ENCODE assay signal across 7 mouse cellular contexts in the genomic region with DNA sequence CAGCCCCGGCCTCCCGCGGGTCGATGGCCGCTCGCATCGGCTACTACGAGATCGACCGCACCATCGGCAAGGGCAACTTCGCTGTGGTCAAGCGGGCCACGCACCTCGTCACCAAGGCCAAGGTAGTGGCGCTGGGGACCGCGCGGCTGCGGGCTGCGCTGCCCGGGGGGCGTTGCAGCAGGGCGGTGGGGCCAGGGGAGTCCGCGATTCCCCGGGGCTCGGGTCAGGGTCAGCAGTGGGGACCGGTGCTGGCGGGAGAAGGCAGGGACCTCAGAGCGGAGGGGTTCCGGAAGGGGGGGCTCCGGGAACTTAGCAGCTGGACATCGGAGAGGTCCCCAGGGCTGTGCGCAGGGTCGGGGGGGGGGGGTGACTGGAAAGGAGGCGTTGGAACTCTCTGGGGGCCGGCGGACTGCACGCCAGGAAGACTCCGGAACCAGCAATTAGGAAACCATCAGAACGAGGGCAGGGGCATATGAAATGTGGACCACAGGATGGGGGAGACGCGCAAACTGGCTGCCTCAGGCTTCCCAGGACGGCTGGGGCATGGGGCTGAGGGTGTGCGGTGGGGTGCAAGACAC. TPM values are rescaled to one million over a fixed set of nuclear protein-coding genes. Genes with fewer than 3 reads are reported as not detected.
DNase-seq lines count a peak whose midpoint lies in the region; ATAC-seq and TF ChIP-seq lines count a peak whose summit lies in the region.

No protein-coding gene starts in this region.

- no peaks in the 10 kb centered on the region for H3K9me3 ChIP-seq in intestine, postnatal 0 days (ENCODE audit: control insufficient read depth)
- no peaks in the 10 kb centered on the region for H3K9me3 ChIP-seq in lung, embryonic 14.5 days (ENCODE audit: low read depth, low read length)

- peaks cover 27% of the 10 kb centered on the region for H3K4me1 ChIP-seq in intestine, postnatal 0 days (replicated peaks; ENCODE audit: control insufficient read depth, insufficient read depth, low read length)
- H3K4me1 ChIP-seq in lung, embryonic 14.5 days (ENCODE audit: insufficient read depth), result peaks cover 25% of the 10 kb centered on the region

- peak overlapping the region; percentile 87 for H3ac ChIP-seq in C2C12 (ENCODE audit: control insufficient read depth, insufficient read length, low read depth)

- peak overlapping the region; percentile 71 for H3K4me3 ChIP-seq in C2C12 (ENCODE audit: insufficient read depth, poor library complexity, severe bottlenecking)
- H3K4me3 ChIP-seq in intestine, postnatal 0 days (ENCODE audit: low read depth, low read length), result peak overlapping the region; percentile 98
- H3K4me3 ChIP-seq in lung, embryonic 14.5 days (ENCODE audit: low read depth, low read length), result peak overlapping the region; percentile 96

- peaks cover 4% of the 10 kb centered on the region for H3K36me3 ChIP-seq in C2C12 (ENCODE audit: control insufficient read depth, insufficient read depth)
- no peaks in the 10 kb centered on the region for H3K36me3 ChIP-seq in intestine, postnatal 0 days (ENCODE audit: control insufficient read depth, insufficient read depth)
- H3K36me3 ChIP-seq in lung, embryonic 14.5 days (ENCODE audit: insufficient read depth), result no peaks in the 10 kb centered on the region

- peak; percentile 51 for DNase-seq in 416B (ENCODE audit: low read depth)
- peak; percentile 46 for DNase-seq in brain, embryonic 14.5 days (ENCODE audit: low read depth)
- DNase-seq in gastrocnemius, postnatal 25 days, result peak; percentile 64
- peak; percentile 62 for DNase-seq in lung, embryonic 14.5 days
- peak; percentile 21 for DNase-seq in right cerebral cortex, postnatal 14 days

- TF ChIP-seq CTCF in C2C12 (IDR thresholded peaks at IDR 0.05; ENCODE audit: control insufficient read depth, insufficient read depth, insufficient read length), result no peak
- no peak for TF ChIP-seq CTCF in brain, embryonic 14.5 days (IDR thresholded peaks at IDR 0.05; ENCODE audit: borderline replicate concordance, extremely low read depth, insufficient read depth, insufficient read length)
- no peak for TF ChIP-seq CTCF in intestine, postnatal 0 days (IDR thresholded peaks at IDR 0.05; ENCODE audit: low read depth)
- TF ChIP-seq CTCF in lung, embryonic 14.5 days (IDR thresholded peaks at IDR 0.05; ENCODE audit: low read depth), result no peak

- H3K9ac ChIP-seq in intestine, postnatal 0 days (ENCODE audit: low read depth, low read length), result peak overlapping the region; percentile 99
- peak overlapping the region; percentile 98 for H3K9ac ChIP-seq in lung, embryonic 14.5 days

- WGBS in intestine, postnatal 0 days, result under 1% methylated on average over 44 of the region's 46 CpGs
- WGBS in lung, embryonic 14.5 days, result under 1% methylated on average over 46 of the region's 46 CpGs

- H3K27me3 ChIP-seq in C2C12 (ENCODE audit: control insufficient read depth, insufficient read depth, insufficient read length), result no peaks in the 10 kb centered on the region
- H3K27me3 ChIP-seq in intestine, postnatal 0 days (replicated peaks; ENCODE audit: control insufficient read depth, insufficient read depth, low read length), result no peaks in the 10 kb centered on the region
- no peaks in the 10 kb centered on the region for H3K27me3 ChIP-seq in lung, embryonic 14.5 days (ENCODE audit: insufficient read depth, low read length)

- H3K79me2 ChIP-seq in C2C12 (ENCODE audit: control insufficient read depth, insufficient read depth), result peaks cover 54% of the 10 kb centered on the region

- H3K4me2 ChIP-seq in intestine, postnatal 0 days (replicated peaks; ENCODE audit: low read depth), result peak overlapping the region; percentile 86
- peak overlapping the region; percentile 80 for H3K4me2 ChIP-seq in lung, embryonic 14.5 days

- peak overlapping the region; percentile 95 for H3K27ac ChIP-seq in intestine, postnatal 0 days (ENCODE audit: low read depth, low read length)
- peak overlapping the region; percentile 94 for H3K27ac ChIP-seq in lung, embryonic 14.5 days (ENCODE audit: low read depth)

- 0 out of 2 replicates have a peak, but pooled peaks have one; percentile 37 for TF ChIP-seq POLR2A in brain, embryonic 14.5 days (IDR thresholded peaks at IDR 0.05; ENCODE audit: borderline replicate concordance, extremely low read depth, insufficient read depth, insufficient read length, poor library complexity, severe bottlenecking)

- peaks cover 43% of the 10 kb centered on the region for H3K79me3 ChIP-seq in C2C12 (ENCODE audit: low read depth)

- ATAC-seq in intestine, postnatal 0 days, result peak; percentile 47
- peak; percentile 62 for ATAC-seq in lung, embryonic 14.5 days (ENCODE audit: insufficient read depth)

TF ChIP-seq in C2C12, 6 proteins besides CTCF, POLR2A, EP300 and RAD21:
- TF ChIP-seq MAX (IDR thresholded peaks at IDR 0.05) (no peak), MYOG (IDR thresholded peaks at IDR 0.05; ENCODE audit: control insufficient read depth, extremely low read depth, insufficient read length) (no peak), USF1 (IDR thresholded peaks at IDR 0.05; ENCODE audit: low read depth) (no peak), FOSL1 (IDR thresholded peaks at IDR 0.05; ENCODE audit: insufficient read depth, low read length, poor library complexity, severe bottlenecking) (no peak), CEBPB (IDR thresholded peaks at IDR 0.05; ENCODE audit: low read depth) (no peak)

RNA-seq across cellular contexts. Expression of a gene that starts 0.5 kb away (rescaled TPM):
- 32.0 TPM for polyA plus RNA-seq in C2C12 (2012; fragmentation: generic; extraction: Trizol)
- polyA plus RNA-seq in brain, embryonic 14.5 days (2012; rRNA removed), result 12.1 and 24.5 TPM in 2 replicates
- 10 to 100 TPM; 34.7 to 38.9 TPM for total RNA-seq in gastrocnemius, postnatal 25 days (2021)
- polyA plus RNA-seq in intestine, postnatal 0 days (2015; fragmentation: Nextera tagmentation; extraction: Ambion mirVana), result 7.4 and 10.0 TPM in 2 replicates
- 14.1 and 15.7 TPM in 2 replicates for polyA plus RNA-seq in lung, embryonic 14.5 days (2014; fragmentation: Nextera tagmentation; extraction: Ambion mirVana)

RNA-seq across cellular contexts. Expression of a gene that starts 0.6 kb away (rescaled TPM):
- polyA plus RNA-seq in C2C12 (2012; fragmentation: generic; extraction: Trizol), result 82.4 TPM
- polyA plus RNA-seq in brain, embryonic 14.5 days (2012; rRNA removed), result 126 and 166 TPM in 2 replicates
- total RNA-seq in gastrocnemius, postnatal 25 days (2021), result 10 to 100 TPM; 27.8 to 32.2 TPM
- 78.1 and 78.2 TPM in 2 replicates for polyA plus RNA-seq in intestine, postnatal 0 days (2015; fragmentation: Nextera tagmentation; extraction: Ambion mirVana)
- polyA plus RNA-seq in lung, embryonic 14.5 days (2014; fragmentation: Nextera tagmentation; extraction: Ambion mirVana), result 179 and 184 TPM in 2 replicates

RNA-seq across cellular contexts. Expression of a gene that starts 58.0 kb away (rescaled TPM):
- polyA plus RNA-seq in C2C12 (2012; fragmentation: generic; extraction: Trizol), result 50.2 TPM
- polyA plus RNA-seq in brain, embryonic 14.5 days (2012; rRNA removed), result 85.4 and 101 TPM in 2 replicates
- 10 to 100 TPM; 67.9 to 70.2 TPM for total RNA-seq in gastrocnemius, postnatal 25 days (2021)
- 65.0 and 70.5 TPM in 2 replicates for polyA plus RNA-seq in intestine, postnatal 0 days (2015; fragmentation: Nextera tagmentation; extraction: Ambion mirVana)
- polyA plus RNA-seq in lung, embryonic 14.5 days (2014; fragmentation: Nextera tagmentation; extraction: Ambion mirVana), result 29.9 and 34.3 TPM in 2 replicates

Comparison
In these comparisons a context has a peak if more than half of its experiments do, and no peak if none do; other contexts are left out.
1. Peak in every context shown above with its lines: DNase-seq, ATAC-seq, H3K4me3 ChIP-seq and H3K27ac ChIP-seq.